Mouse (Mus musculus) limb, embryonic 12.5 days (tissue): Measurements from ENCODE around the gene Sla2. TPM values are rescaled to one million over a fixed set of nuclear protein-coding genes. Genes with fewer than 3 reads are reported as not detected.
A peak's percentile ranks its signal among the peaks of the same experiment; 100 is the strongest.
"Not testable (repeated sequence)": the region's sequence is repeated elsewhere in the genome, so short reads cannot be mapped to it uniquely, and the experiment has no call there.

Experiments
- ATAC-seq: fragments of 200-750 bp; cut with Nextera tagmentation; 2 replicates; pipeline ENCODE4 v1.8.0; 2017; ENCODE audit warnings: low read depth, moderate TSS enrichment; ENCODE audit not compliant: insufficient number of reproducible peaks, insufficient read depth, low FRiP score, low TSS enrichment
- H3K27ac ChIP-seq: fragments of 300-500 bp; sonication (generic); 2 replicates; pipeline ENCODE4 v1.5.1; 2016; ENCODE audit warnings: mild to moderate bottlenecking, moderate library complexity
- H3K27me3 ChIP-seq: fragments of 300-500 bp; sonication (generic); 2 replicates; pipeline ENCODE4 v1.6.1; 2016; ENCODE audit warnings: mild to moderate bottlenecking, moderate library complexity
- H3K36me3 ChIP-seq: fragments of 300-500 bp; sonication (generic); 2 replicates; pipeline ENCODE4 v1.6.1; 2016; ENCODE audit warnings: mild to moderate bottlenecking, moderate library complexity
- H3K4me1 ChIP-seq: fragments of 300-500 bp; sonication (generic); replicated peaks from 2 replicates; pipeline ENCODE4 v1.6.1; 2016
- H3K4me2 ChIP-seq: fragments of 300-500 bp; sonication (generic); 2 replicates; pipeline ENCODE4 v1.6.1; 2016; ENCODE audit warnings: mild to moderate bottlenecking, moderate library complexity
- H3K4me3 ChIP-seq: fragments of 300-500 bp; sonication (generic); replicated peaks from 2 replicates; pipeline ENCODE4 v1.5.1; 2016; ENCODE audit warnings: mild to moderate bottlenecking
- H3K9ac ChIP-seq: fragments of 300-500 bp; sonication (generic); replicated peaks from 2 replicates; pipeline ENCODE4 v1.6.1; 2016; ENCODE audit warnings: mild to moderate bottlenecking, moderate library complexity
- H3K9me3 ChIP-seq: fragments of 300-500 bp; sonication (generic); 2 replicates; pipeline ENCODE4 v1.6.1; 2016; ENCODE audit warnings: mild to moderate bottlenecking, moderate library complexity
- WGBS: fragments of 180-500 bp; shearing (Covaris S2); methylation state at CpG from one replicate; pipeline ENCODE4 v1.1.7; 2016; 5-methylcytosine and 5-hydroxymethylcytosine counted together
- polyA plus RNA-seq: library from polyadenylated mRNA; unstranded; fragments of >200 nt; fragmentation: Nextera tagmentation; extraction: Ambion mirVana; gene quantifications from 2 replicates; pipeline ENCODE4 v1.2.1, GENCODE M21; 2016

Gene Sla2
- polyA plus RNA-seq, 1 experiment from 2014 or later = 0.76 TPM

- WGBS = 80% methylated on average over 5 of the region's 5 CpGs
- no peak overlapping the region for H3K9ac ChIP-seq
- peaks cover 11% of the 10 kb centered on the region; the same call in 1 of the 2 replicates for H3K36me3 ChIP-seq
- H3K4me3 ChIP-seq = no peak overlapping the region
- ATAC-seq = no peak
- H3K27ac ChIP-seq = no peak overlapping the region
- no peaks in the 10 kb centered on the region for H3K27me3 ChIP-seq
- H3K4me2 ChIP-seq = no peak overlapping the region
- no peaks in the 10 kb centered on the region for H3K9me3 ChIP-seq
- H3K4me1 ChIP-seq = no peaks in the 10 kb centered on the region
These were observed 36.1 kb upstream of the Sla2 start for GRCm38 (mm10) chr2:156923057-156923456.

- Histone ChIP-seq H3K9ac (no peak overlapping the region), H3K36me3 (no peaks in the 10 kb centered on the region), H3K4me1 (no peaks in the 10 kb centered on the region), H3K4me3 (no peak overlapping the region), H3K27ac (no peak overlapping the region), H3K27me3 (no peaks in the 10 kb centered on the region), H3K9me3 (no peaks in the 10 kb centered on the region), H3K4me2 (no peak overlapping the region)
- ATAC-seq = no peak
- WGBS = 61% methylated on average over 2 of the region's 2 CpGs
These were observed 32.8 kb upstream of the Sla2 start for GRCm38 (mm10) chr2:156919796-156920195.

GRCm38 (mm10) chr2:156919191-156919590 lies 32.2 kb upstream of the Sla2 start:
- not testable (repeated sequence) for H3K27ac ChIP-seq, ATAC-seq, H3K9me3 ChIP-seq, H3K4me2 ChIP-seq, H3K36me3 ChIP-seq, H3K9ac ChIP-seq, H3K4me1 ChIP-seq, H3K4me3 ChIP-seq, H3K27me3 ChIP-seq
- 92% methylated on average over 11 of the region's 11 CpGs for WGBS

- no peaks in the 10 kb centered on the region for H3K4me1 ChIP-seq
- no peaks in the 10 kb centered on the region for H3K36me3 ChIP-seq
- no peak overlapping the region for H3K9ac ChIP-seq
- H3K4me3 ChIP-seq = no peak overlapping the region
- 75% methylated on average over 4 of the region's 4 CpGs for WGBS
- no peak overlapping the region for H3K27ac ChIP-seq
- H3K4me2 ChIP-seq = no peak overlapping the region
- H3K27me3 ChIP-seq = no peaks in the 10 kb centered on the region
- H3K9me3 ChIP-seq = no peaks in the 10 kb centered on the region
- ATAC-seq = no peak
These were observed 31.6 kb upstream of the Sla2 start for GRCm38 (mm10) chr2:156918562-156918961.

GRCm38 (mm10) chr2:156916419-156917125 lies 29.6 kb upstream of the Sla2 start:
- Histone ChIP-seq H3K9me3 (no peaks in the 10 kb centered on the region), H3K36me3 (no peaks in the 10 kb centered on the region), H3K4me1 (no peaks in the 10 kb centered on the region), H3K4me3 (no peak overlapping the region), H3K4me2 (no peak overlapping the region), H3K27ac (no peak overlapping the region), H3K27me3 (no peaks in the 10 kb centered on the region), H3K9ac (no peak overlapping the region)
- WGBS = 81% methylated on average over 3 of the region's 3 CpGs
- ATAC-seq = no peak

- H3K4me3 ChIP-seq = no peak overlapping the region
- H3K9me3 ChIP-seq = no peaks in the 10 kb centered on the region
- H3K9ac ChIP-seq = no peak overlapping the region
- no peaks in the 10 kb centered on the region for H3K27me3 ChIP-seq
- H3K36me3 ChIP-seq = no peaks in the 10 kb centered on the region
- no peak overlapping the region for H3K27ac ChIP-seq
- no peak overlapping the region for H3K4me2 ChIP-seq
- ATAC-seq = no peak
- no peaks in the 10 kb centered on the region for H3K4me1 ChIP-seq
- WGBS = 78% methylated on average over 3 of the region's 3 CpGs
These were observed 28.6 kb upstream of the Sla2 start for GRCm38 (mm10) chr2:156915559-156915958.

GRCm38 (mm10) chr2:156913191-156913590 lies 26.2 kb upstream of the Sla2 start:
- no peak overlapping the region for H3K27ac ChIP-seq
- ATAC-seq = no peak
- H3K36me3 ChIP-seq = no peaks in the 10 kb centered on the region
- no peaks in the 10 kb centered on the region for H3K9me3 ChIP-seq
- H3K27me3 ChIP-seq = no peaks in the 10 kb centered on the region
- no peak overlapping the region for H3K4me2 ChIP-seq
- no peak overlapping the region for H3K4me3 ChIP-seq
- WGBS = 73% methylated on average over 5 of the region's 5 CpGs
- H3K4me1 ChIP-seq = no peaks in the 10 kb centered on the region
- H3K9ac ChIP-seq = no peak overlapping the region

- 0 out of 2 replicates have a peak overlapping the region, but pooled peaks have one; percentile 8 for H3K9ac ChIP-seq
These were observed 18.9 kb upstream of the Sla2 start for GRCm38 (mm10) chr2:156905931-156906330.

GRCm38 (mm10) chr2:156904976-156905717 lies 18.2 kb upstream of the Sla2 start:
- Histone ChIP-seq H3K4me2 (no peak overlapping the region), H3K9me3 (no peaks in the 10 kb centered on the region), H3K4me1 (peaks cover 7% of the 10 kb centered on the region; the same call in 1 of the 2 replicates), H3K27ac (no peak overlapping the region), H3K27me3 (no peaks in the 10 kb centered on the region), H3K9ac (0 out of 2 replicates have a peak overlapping the region, but pooled peaks have one; percentile 8), H3K36me3 (no peaks in the 10 kb centered on the region), H3K4me3 (no peak overlapping the region)
- 21% methylated on average over 6 of the region's 6 CpGs for WGBS
- ATAC-seq = no peak

More at GRCm38 (mm10) chr2:156905931-156906330, 18.9 kb upstream of the Sla2 start:
- not testable (repeated sequence) for H3K27me3 ChIP-seq, H3K9me3 ChIP-seq, H3K4me1 ChIP-seq, H3K27ac ChIP-seq, H3K36me3 ChIP-seq, H3K4me2 ChIP-seq, ATAC-seq, H3K4me3 ChIP-seq
- 20% methylated on average over 4 of the region's 4 CpGs for WGBS

- ATAC-seq = no peak
- WGBS = 16% methylated on average over 2 of the region's 2 CpGs
- H3K9ac ChIP-seq = no peak overlapping the region
- H3K4me2 ChIP-seq = no peak overlapping the region
- no peak overlapping the region for H3K27ac ChIP-seq
- no peak overlapping the region for H3K4me3 ChIP-seq
- H3K9me3 ChIP-seq = no peaks in the 10 kb centered on the region
- peaks cover 3% of the 10 kb centered on the region; the same call in 1 of the 2 replicates for H3K27me3 ChIP-seq
- no peaks in the 10 kb centered on the region for H3K36me3 ChIP-seq
- H3K4me1 ChIP-seq = peaks cover 7% of the 10 kb centered on the region; the same call in 1 of the 2 replicates
These were observed 16.4 kb upstream of the Sla2 start for GRCm38 (mm10) chr2:156903367-156903766.

- H3K4me3 ChIP-seq, H3K9me3 ChIP-seq, ATAC-seq, H3K4me1 ChIP-seq, H3K27ac ChIP-seq, H3K36me3 ChIP-seq, H3K9ac ChIP-seq, H3K27me3 ChIP-seq, H3K4me2 ChIP-seq: not testable (repeated sequence)
- 72% methylated on average over 3 of the region's 4 CpGs for WGBS
These were observed 15.4 kb upstream of the Sla2 start for GRCm38 (mm10) chr2:156902411-156902810.
